Mouse (Mus musculus): Measurements from ENCODE around the gene Heca. TPM values are rescaled to one million over a fixed set of nuclear protein-coding genes. Genes with fewer than 3 reads are reported as not detected.
"Not testable (repeated sequence)": the region's sequence is repeated elsewhere in the genome, so short reads cannot be mapped to it uniquely, and the experiment has no call there.

Heca gene
- total RNA-seq, 2 experiments from 2014 or later = 45.7 to 48.6 TPM

DNA sequence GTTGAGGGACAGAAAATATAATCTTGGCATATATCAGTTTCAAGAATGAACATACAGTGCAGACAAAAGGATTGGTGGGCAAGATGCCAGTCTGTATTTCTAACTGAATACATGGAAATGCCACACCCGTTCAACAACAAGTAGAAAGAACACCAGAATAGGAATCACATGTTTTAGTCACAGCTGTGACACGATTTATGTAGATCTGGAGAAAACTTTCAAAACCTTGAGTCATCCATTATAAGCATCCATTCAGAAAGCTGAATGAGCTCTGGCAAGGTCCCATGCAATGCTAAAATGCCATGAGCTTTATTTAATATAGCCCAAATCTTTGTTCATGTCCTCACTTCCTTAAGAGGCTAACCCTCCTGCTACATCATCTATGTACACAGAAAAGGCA is 44.4 kb downstream of the Heca start:
- DNase-seq (ENCODE audit: low spot score in 2 of 2) = no peak

- no peak for DNase-seq (ENCODE audit: low spot score in 2 of 2)
These were observed 67.1 kb downstream of the Heca start for GRCm38 (mm10) chr10:17880724-17881123.

GRCm38 (mm10) chr10:17880038-17880437 is 67.8 kb downstream of the Heca start:
- no peak for DNase-seq (ENCODE audit: low spot score in 2 of 2)

GRCm38 (mm10) chr10:17878002-17878919 is 69.6 kb downstream of the Heca start:
- no peak for DNase-seq (ENCODE audit: low spot score in 2 of 2)

DNA sequence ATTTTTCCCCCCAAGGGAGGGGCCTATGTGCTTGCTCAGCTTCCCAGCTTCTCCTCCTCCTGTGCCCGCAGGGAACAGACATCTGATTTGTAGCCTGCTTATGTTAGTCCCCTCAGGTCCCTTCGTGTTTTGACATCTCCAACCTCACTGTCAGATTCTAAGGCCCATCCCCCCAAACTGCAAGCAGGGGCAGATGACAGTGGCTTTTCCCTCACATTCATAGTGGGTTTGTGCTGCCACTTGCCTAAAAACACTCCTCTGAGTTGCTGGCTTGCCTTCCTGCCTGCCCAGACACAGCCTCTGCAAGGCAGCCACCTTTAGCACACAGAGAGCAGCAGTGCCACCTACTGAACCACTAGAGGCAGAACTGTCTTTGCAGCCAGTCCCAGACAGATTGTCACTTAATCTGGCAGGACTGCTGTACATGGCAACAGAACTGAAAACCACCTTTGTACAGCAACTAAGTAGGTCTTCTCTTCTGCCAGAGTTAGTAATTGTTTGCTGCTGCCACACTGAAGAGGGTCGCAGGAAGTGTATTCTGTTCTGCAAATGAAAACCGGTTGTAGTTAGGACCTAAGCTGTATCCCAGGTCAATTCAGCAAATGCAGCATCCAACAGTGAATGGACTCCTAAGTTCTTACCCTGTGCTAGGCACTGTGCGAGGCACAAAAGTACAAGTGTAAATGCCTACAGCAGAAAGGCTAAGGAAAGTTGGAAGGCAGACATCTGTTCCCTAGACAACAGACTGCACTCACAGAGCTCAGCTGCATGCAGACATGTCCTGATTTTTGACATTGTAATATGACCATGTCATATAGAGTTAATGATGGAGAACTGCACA is 77.8 kb downstream of the Heca start:
- DNase-seq (ENCODE audit: low spot score in 2 of 2) = peak in 1 of 2 experiments; percentile 33

- DNase-seq (ENCODE audit: low spot score in 2 of 2) = no peak
These were observed 87.0 kb downstream of the Heca start for GRCm38 (mm10) chr10:17860701-17861480.

- no peak for DNase-seq (ENCODE audit: low spot score in 2 of 2)
These were observed 90.1 kb downstream of the Heca start for GRCm38 (mm10) chr10:17857647-17858261.

GRCm38 (mm10) chr10:17844781-17845537 is 102.9 kb downstream of the Heca start:
- DNase-seq (ENCODE audit: low spot score in 2 of 2) = no peak

DNA sequence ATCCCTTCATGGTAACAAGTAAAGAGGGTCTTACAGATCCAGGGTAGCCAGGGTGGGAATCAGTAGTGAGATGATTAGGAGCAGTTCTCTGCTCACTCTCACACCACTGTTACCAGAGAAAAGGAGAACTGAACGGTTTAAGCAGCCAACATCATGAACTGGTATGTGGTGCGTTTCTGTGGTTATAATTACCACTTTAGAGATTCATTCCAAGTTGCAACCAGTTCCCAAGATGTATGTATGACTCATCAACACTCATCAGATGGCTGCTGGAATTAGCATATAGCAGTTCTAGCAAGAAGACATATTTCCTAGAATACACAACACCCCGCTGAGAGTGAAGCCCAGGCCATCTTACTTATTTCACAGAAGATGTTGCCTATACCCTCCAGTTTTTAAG is 105.8 kb downstream of the Heca start:
- DNase-seq (ENCODE audit: low spot score in 2 of 2) = no peak

DNA sequence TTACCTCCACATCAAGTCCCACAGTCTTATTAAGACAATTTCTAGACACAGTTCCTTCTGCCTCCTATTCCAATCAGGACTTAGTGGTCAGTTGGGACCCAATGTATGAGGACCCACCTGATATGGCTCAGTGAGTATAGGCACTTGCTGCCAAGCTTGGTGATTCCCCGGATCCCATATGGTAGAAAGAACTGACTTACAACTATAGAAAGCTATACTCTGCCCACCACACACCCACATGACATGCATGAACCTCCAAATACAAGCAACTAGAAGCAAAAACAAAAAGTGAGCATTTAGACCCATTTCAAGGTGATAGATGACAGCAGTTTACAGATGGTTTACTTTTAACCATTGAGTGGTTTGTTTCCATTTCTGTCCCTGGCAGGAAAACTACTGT is 111.6 kb downstream of the Heca start:
- DNase-seq (ENCODE audit: low spot score in 2 of 2) = no peak

DNA sequence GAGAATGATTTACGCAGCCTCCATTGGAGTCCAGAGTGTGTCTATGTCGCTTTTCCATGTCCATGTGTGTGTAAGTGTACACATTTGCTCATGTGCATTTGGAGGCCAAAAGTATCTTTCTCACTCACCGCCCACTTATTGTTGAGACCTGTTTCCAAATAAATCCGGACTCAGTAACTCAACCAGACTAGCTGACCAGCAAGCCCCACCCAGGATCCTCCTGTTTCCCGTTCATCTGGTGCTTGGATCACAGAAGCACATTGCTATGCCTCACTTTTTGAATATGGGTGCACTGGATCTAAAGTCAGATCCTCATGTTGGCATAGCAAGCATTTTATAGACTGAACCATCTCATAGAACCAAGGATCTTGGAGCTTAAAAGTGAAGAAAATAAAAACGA is 112.8 kb downstream of the Heca start:
- no peak for DNase-seq (ENCODE audit: low spot score in 2 of 2)

- DNase-seq (ENCODE audit: low spot score in 2 of 2) = no peak
These were observed 116.8 kb downstream of the Heca start for GRCm38 (mm10) chr10:17831041-17831440.

DNA sequence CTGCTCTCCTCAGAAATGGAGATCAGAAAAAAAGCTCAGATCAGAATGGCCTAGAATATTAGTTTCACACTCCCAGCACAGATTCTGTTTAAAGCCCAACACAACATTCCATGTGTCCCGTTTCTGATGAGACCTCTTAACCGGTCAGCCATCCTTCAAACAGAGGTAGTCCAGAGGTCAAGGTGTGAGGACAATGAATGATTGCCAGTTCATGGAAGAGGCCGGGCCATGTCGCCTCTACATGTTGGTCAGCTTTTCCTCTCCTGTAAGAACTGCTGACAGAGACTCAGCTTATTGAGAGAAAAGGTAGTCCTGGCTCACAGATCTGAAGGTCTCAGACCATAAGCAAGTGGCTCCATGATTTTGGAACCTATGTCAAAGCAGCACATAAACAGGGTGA is 118.7 kb downstream of the Heca start:
- DNase-seq (ENCODE audit: low spot score in 2 of 2) = no peak

GRCm38 (mm10) chr10:17827391-17827790 is 120.5 kb downstream of the Heca start:
- DNase-seq (ENCODE audit: low spot score in 2 of 2) = no peak

DNA sequence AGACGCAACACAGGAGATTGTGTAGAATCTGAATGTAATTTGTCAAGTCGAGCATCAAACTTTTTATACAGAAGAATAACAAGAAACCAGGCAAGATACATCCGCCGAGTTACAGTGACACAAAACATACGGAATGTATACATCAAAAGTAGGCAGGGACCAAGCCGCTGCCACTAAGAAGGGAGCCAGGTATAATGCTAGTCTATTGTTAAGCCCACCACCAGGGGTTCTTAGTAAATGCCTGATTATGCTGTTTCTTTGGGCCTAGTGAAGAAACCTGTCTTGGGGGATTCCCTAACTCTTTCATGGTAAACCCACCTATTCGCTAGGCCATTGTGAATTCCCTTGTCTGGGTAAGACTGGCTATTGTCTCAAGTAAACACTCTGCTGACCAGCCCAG is 127.4 kb downstream of the Heca start:
- DNase-seq (ENCODE audit: low spot score in 2 of 2) = not testable (repeated sequence)

Other genes with a start within 250 kb of the Heca start
- gene Cited2, start 224.8 kb downstream of the Heca start, total RNA-seq (2021) = 100 to 1,000 TPM; 145 to 155 TPM
- gene Txlnb, start 151.8 kb downstream of the Heca start, total RNA-seq (2021) = 1 to 10 TPM; 1.7 to 3.2 TPM
- gene Abracl, start 75.2 kb upstream of the Heca start, total RNA-seq (2021) = 10 to 100 TPM; 36.0 to 47.4 TPM
- 10 to 100 TPM; 52.1 to 57.7 TPM for gene Reps1, start 107.8 kb upstream of the Heca start, total RNA-seq (2021)

Data from adrenal gland, postnatal 4 days (tissue).